Mouse (Mus musculus) layer of hippocampus, postnatal 14 days (tissue): Measurements from ENCODE around the gene Gusb. TPM values are rescaled to one million over a fixed set of nuclear protein-coding genes. Genes with fewer than 3 reads are reported as not detected.
A peak's percentile ranks its signal among the peaks of the same experiment; 100 is the strongest.

Source experiments
- DNase-seq, 2 experiments: peaks; one replicate each; pipeline ENCODE4 v3.0.0; 2021 to 2022; ENCODE audit warnings: low spot score in 2 of 2, mixed read lengths in 1 of 2
- total RNA-seq, 2 experiments: library from RNA; stranded (reverse); gene quantifications; 2 replicates each; pipeline ENCODE4 v1.2.3; 2021

Gene Gusb
- total RNA-seq, 2 experiments from 2014 or later = 13.1 to 13.7 TPM

DNA sequence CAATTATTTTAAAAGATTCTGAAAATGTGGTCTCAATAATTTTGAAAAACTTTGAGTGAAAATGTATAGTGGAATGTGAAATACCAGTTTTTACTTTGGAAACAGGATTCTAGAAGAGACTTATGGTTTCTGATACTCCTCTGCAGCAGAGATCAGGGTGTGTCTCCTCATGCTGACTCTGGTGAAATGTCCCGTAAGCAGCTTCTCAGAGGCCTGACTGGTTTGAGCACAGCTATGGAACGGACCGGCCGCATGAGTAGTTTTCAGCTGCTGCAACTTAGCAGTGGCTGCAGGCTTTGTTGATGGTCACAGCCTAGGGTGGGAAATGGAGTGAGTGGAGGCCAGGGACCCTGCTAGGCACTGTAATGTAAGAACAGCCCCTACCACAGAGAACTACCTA, 25.1 kb downstream of the Gusb start:
- DNase-seq = no peak

DNA sequence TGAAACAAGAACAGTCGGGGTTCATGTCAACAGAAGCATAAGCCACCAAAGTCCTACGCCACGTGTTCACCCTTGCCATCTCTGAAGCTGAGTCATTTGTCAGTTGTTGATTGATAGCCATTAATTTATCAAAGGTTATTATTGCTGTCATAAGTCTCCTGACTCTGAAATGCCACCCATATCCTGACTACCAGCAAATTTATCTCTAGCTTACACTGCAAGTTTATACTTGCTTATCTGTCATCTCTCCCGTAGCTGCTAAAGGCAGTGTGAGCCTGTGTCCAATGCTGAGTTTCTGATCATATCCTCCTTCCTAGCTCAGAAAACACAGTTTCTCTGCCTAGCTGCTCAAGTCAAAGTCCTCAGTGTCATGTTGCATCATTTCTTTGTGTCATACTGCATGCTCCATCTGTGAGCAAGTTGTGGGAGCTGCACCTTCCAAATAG, 28.0 kb downstream of the Gusb start:
- DNase-seq = no peak

DNA sequence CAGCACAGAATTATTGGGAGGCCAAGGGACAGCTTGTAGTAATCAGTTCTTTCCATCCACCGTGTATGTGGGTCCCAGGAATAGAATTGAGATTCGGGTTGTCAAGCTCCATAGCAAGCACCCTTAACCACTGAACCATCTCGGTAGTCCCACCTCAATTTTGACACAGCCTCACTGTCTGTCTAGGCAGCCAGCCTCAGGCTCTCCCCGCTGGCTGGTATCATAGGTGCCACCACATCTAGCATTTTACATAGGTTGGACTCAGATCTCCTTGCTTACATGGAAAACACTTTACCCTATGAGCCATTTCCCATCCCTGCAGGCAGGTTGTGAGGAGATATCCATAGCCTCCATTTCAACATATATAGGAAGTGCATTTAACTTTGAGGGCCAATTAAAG, 28.5 kb downstream of the Gusb start:
- DNase-seq = no peak

DNA sequence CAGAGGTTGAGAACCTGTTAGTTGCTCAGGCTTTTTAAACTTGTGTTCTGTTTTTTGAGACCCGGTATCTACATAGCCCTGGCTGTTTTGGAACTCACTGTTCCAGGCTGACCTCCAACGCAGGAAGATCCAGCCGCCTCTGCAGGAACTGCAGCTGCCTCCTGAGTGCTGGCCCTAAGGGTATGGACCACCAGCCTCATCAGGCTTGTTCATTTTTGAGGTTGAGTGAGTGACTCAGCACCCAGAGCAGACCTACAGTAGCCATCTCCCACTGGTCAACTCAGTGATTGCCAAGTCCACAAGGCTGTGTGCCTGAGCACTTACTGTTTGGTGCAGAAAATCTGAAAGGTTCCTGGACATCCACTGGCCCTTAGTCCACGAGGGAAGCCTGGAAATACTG, 31.4 kb downstream of the Gusb start:
- DNase-seq = no peak

DNA sequence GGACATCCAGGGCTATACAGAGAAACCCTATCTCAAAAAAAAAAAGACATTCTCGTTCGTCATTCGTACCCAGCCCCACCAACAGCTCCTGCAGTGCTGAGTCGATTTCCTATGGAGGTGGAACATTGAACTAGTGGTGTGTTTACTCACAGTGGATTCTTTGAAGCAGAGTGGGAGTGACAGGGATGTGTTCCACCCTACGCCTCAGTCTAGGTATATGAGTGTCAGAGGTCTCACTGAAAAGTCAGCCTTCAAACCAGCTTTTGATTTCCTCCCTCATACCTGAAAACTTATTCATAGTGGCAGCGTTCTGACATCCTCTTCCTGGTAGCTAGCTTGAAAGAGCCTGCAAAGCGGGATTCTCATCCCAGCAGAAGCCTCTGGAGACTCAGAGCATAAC, 34.4 kb downstream of the Gusb start:
- no peak for DNase-seq

DNA sequence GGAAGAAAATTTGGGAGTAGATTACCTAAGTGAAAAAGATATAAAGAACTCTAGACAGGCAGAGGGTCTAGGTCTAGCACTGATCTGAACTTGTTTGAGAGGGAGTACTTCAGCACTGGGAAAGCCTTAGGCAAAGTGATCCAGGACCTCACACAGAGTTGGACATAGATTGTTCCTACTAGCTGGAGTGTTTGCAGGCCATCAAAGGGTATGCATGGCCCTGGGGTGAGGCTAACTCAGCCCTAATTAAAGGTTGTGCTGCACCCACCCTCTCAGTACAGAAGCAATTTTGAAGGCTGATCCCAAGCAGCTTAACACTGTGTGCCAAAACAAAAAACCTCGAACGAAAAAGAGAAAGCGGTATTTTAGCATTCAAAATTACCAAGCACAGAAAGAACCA, 36.4 kb downstream of the Gusb start:
- no peak for DNase-seq

DNA sequence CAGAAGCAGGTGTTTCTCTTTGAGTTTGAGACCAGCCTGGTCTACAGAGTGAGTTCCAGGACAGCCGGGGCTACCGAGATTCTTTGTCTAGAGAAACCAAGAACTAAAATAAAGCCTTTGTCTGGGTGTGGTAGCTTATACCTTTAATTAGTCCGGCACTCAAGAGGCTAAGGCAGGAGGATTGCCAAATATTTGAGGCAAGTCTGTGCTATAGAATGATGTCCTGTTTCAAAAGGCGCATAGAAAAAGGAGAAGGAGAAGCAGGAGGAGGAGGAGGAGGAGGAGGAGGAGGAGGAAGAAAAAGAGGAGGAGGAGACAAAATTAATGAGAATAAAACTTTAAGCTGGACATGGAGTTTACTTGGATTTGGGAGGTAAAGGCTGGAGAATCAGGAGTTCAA, 39.6 kb downstream of the Gusb start:
- DNase-seq = no peak

DNA sequence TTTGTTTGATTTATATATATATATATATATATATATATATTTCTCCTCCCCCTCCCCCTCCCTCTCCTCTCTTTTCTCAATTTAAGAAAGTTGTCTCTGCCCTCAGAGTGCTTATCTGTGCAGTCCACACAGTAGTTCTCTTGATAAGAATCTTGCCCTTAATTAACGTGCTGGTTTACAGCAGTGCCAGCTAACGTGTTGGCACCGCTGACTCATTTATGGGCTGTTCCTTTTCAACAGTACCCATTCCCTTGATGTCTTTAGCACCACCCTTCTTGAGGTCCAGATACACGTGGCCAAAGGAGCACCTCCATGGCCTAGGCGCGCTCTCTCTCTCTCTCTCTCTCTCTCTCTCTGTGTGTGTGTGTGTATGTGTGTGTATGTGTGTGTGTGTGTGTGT, 47.1 kb downstream of the Gusb start:
- DNase-seq = no peak

DNA sequence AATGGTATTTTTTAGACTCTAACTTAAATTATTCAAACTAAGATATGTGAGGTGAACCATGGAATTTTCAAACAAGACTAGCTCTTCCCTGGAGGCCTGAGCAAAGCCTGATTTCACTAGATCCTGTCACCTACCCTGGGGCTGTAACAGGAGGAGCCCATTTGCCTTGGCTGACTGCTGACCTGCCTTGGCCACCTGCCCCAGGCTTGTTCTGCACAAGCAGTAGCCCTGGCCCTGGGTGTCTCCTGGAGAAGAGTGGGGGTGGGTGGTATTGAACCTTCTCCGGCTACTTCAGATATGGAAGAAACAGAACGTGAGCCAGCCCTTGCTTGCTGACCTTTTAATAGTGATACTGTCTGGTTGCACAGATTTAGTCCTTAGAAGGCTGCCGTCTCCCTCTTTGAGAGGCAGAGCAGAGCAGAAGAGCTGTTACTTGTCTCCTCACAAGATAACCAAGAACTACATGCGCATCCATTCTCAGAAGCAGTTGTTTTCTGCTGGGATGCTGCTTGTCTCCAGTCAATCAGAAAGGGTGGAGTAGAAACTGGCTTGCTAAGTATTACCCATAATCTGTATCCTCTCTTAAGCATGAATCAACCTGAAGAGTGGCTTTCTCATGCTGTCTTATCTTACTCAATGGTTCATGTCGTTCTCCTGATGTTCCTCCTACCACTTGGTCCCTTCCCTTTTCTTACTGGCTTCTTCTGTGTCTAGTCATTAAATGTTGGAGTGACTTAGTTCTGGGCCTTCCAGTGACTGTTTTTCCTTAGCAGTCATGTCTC, 48.2 kb downstream of the Gusb start:
- no peak for DNase-seq

DNA sequence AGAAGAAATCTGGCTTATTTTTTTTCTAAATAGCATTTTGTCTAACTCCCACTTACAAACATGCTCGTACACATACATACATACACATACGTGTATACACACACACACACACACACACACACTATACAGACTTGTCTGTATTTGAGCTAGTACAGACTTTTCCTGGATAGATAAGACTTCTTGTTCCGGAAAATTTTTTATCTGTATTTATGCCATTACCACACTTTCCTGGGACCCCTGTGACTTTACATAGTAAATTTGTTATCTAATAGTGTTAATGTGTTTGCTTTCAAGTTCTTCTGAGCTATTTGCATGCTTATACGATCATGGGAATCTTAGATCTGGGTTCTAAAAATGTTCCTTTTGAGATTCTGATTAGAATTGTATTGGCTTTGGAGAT, 50.7 kb downstream of the Gusb start:
- no peak for DNase-seq

DNA sequence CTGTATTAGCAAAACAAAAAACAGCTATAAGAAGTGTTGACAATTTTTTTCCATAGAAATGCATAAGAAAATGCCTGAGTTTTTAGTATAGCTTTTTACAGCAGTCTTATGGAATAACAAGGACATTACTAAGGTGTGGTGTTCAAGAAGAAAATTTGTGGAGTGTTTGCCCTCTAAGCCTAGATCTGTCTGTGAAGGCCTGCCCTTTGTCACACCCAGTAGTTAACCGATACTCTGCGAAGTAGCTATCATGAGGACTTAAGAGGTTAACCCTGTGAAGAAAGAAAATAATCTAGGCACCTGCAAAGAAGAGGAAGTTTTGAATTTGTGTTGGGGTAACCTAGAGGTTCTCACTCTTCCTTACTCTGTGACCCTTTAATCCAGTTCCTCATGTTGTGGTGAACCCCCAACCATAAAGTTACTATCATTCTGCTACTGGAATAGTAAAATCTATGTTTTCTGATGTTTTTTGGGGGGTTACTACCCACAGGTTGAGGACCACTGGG, 55.3 kb downstream of the Gusb start:
- DNase-seq = no peak

DNA sequence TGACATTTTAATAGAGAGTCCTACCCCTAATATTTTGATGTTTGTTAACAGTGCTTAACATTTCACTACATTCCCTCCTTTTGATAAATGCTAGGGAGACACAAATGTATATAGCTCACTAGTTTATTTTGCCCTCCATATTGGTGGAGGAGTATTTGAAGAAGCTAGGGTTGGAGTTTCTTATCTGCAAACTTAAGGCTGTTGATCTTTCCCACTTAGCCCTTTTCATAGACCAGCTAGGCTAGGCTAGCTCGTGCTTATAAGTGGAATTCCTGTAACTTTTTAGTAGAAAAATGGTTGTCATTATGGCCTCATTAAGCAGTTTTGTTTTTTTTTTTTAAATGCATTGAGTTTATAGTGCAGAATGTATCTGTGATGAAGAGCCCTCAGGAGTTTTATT, 59.4 kb downstream of the Gusb start:
- no peak for DNase-seq

DNA sequence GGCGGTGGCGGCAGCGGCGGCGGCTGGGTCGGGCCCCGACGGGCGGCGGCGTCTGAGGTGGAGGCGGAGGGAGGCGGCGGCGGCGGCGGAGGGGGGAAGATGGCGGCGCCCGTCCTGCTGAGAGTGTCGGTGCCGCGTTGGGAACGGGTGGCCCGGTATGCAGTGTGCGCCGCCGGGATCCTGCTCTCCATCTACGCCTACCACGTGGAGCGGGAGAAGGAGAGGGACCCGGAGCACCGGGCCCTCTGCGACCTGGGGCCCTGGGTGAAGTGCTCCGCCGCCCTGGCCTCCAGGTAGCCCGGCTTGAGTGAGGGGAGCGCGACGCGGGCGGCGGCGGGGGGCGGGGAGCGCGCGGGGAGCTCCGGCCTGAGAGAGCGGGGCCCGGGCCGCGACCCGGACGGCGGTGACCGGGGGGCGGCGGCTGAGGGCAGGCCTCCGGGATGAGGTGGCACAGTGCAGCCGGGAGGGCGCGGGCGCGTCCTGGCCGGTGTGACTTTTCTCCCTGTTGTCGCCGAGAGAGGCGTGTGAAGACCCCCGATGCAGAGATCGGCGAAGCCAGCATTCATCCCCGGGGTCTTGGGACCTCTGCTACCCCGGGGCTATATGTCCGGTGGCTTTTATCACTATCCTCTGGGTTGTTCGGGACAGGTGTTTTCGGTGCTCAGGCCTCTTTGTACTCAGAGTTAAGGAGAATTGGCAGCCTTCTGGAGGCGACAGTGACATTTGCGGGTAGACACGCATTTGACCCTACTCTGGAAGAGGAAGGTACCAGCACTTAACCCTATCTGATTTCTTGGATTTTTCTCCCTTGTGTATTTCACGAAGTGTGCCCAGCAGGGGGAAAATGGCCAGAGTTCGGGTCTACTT, 60.5 kb downstream of the Gusb start:
- DNase-seq = peak in 1 of 2 experiments; percentile 18

DNA sequence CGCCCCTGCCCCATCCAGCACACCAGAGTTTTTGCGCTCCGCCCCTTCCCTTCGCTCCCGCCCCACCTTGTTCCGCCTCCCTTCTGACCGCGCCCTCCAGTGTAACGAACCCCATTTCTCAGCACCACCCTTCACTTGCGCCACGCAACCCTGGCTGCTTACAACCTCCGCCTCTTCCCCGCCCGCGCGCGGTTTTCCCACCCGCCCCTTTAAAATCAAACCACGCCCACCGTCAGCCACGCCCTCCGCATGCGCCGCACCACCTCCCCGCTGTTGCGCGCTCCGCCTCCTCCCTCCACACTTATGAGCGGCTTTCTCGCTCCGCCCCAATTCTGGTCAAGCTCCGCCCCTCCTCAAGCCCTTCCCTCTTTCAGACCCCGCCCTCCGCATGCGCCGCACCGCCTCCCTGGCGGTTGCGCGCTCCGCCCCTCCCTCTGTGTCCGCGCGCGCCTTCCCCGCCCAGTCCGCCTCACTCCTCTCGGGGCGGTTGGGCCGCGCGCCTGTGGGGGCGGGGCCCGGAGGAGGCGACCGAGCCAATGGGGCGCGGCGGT, 61.3 kb downstream of the Gusb start, which contains the start of gene Vkorc1l1:
TSS of gene Vkorc1l1 (plus strand) at position 476 of the 551 bp plus-strand sequence.
- peak; percentile 96 to 98 for DNase-seq

DNA sequence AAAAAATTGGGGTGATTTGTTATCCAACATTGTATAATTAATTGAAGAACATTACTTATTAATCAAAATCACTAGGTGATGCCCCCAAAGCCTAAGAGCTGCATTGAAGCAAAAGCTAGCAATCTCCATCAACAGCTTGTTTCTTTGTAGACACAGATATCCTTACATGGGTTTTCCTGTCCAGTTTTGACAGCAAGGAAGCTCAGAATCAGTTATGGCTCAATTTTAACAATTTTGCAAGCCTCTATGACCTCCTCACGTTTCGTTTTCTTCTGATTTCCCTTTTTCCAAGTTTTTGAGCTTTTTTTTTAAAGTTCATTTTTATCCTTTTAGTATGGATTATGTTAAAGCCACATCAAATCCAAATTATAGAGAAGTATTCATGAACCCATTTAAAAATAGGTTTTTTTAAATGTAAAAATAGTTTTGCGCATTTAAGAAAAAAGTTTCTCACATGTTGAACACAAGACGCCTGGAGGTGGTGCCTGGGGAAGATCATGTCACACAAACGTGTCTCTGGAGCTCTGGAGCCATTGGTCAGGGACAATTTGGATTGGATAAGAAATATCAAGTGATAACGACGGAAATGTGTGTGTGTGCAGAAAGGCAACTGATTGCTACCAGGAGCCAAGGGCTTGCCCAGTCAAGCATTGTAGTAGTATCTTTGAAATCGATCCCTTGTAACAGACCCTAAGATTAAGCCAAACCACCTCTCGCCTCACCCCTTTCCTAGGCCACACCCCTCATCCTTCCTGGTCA, 61.9 kb downstream of the Gusb start:
- no peak for DNase-seq

DNA sequence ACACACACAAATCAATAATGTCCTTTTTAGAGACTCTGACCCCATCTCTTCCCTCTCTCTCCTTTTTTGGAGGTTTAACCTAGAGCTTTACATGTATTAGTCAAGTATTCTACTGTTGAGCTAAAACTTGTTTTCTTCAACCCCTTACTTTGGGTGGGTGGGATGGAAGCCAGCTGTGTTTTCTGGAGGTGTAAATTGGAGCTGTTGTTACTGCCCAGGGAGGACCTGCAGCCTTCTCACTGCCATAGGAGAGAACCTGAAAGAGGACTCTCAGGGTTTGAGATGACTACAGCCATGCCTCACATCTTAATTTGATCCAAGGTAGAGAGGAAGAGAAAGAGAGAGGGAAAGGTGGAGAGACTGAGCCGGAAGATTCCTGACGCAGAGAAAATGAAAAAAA, 62.6 kb downstream of the Gusb start:
- DNase-seq = no peak

Other genes starting within 250 kb of the Gusb start
- 10 to 100 TPM; 29.6 to 30.2 TPM for gene Psph, start 215.6 kb downstream of the Gusb start, total RNA-seq
- 10 to 100 TPM; 18.8 to 19.3 TPM for gene Sumf2, start 156.1 kb downstream of the Gusb start, total RNA-seq
- 100 to 1,000 TPM; 412 to 435 TPM for gene Chchd2, start 115.6 kb downstream of the Gusb start, total RNA-seq
- 1 to 10 TPM; 4.2 to 4.6 TPM for gene Zbed5, start 107.3 kb downstream of the Gusb start, total RNA-seq
- 10 to 100 TPM; 19.7 to 20.3 TPM for gene Phkg1, start 104.5 kb downstream of the Gusb start, total RNA-seq
- gene Nupr1l, start 94.5 kb downstream of the Gusb start, total RNA-seq = 1 to 10 TPM; 2.1 to 2.4 TPM
- gene Vkorc1l1, start 61.1 kb downstream of the Gusb start, total RNA-seq = 10 to 100 TPM; 41.5 to 43.9 TPM
- 10 to 100 TPM; 19.2 to 21.5 TPM for gene Asl, start 26.2 kb upstream of the Gusb start, total RNA-seq
- 10 to 100 TPM; 29.9 to 34.0 TPM for gene Crcp, start 26.2 kb upstream of the Gusb start, total RNA-seq
- gene Tpst1, start 70.3 kb upstream of the Gusb start, total RNA-seq = 10 to 100 TPM; 47.3 to 48.8 TPM
- 10 to 100 TPM; 11.5 to 13.3 TPM for gene Kctd7, start 141.8 kb upstream of the Gusb start, total RNA-seq
- 10 to 100 TPM; 34.3 to 38.7 TPM for gene Rabgef1, start 168.7 kb upstream of the Gusb start, total RNA-seq
- gene Tmem248, start 214.0 kb upstream of the Gusb start, total RNA-seq = 10 to 100 TPM; 32.5 to 32.6 TPM